Mouse (Mus musculus): Measurements from ENCODE around the gene Uvrag. TPM values are rescaled to one million over a fixed set of nuclear protein-coding genes. Genes with fewer than 3 reads are reported as not detected.

Uvrag gene
- polyA plus RNA-seq, 1 experiment from 2014 or later: 15.0 TPM

GRCm38 (mm10) chr7:98944986-98945385 is 196.0 kb downstream of the Uvrag start:
- Histone ChIP-seq H3K27ac (no peak overlapping the region), H3K4me1 (peaks cover 12% of the 10 kb centered on the region; the same call in 1 of the 2 replicates), H3K9me3 (no peaks in the 10 kb centered on the region), H3K4me2 (replicated peaks) (no peak overlapping the region), H3K36me3 (no peaks in the 10 kb centered on the region), H3K9ac (no peak overlapping the region), H3K27me3 (replicated peaks) (no peaks in the 10 kb centered on the region), H3K4me3 (no peak overlapping the region)
- no peak for ATAC-seq (ENCODE audit: low FRiP score, low read depth)
- 80% methylated on average over 3 of the region's 3 CpGs for WGBS

GRCm38 (mm10) chr7:98943687-98944086 is 197.3 kb downstream of the Uvrag start:
- H3K27ac ChIP-seq: no peak overlapping the region
- no peak for ATAC-seq (ENCODE audit: low FRiP score, low read depth)
- H3K27me3 ChIP-seq (replicated peaks): no peaks in the 10 kb centered on the region
- WGBS: 94% methylated on average over 5 of the region's 5 CpGs
- H3K9ac ChIP-seq: no peak overlapping the region
- H3K4me1 ChIP-seq: 0 out of 2 replicates have a peak, but pooled peaks cover 2% of the 10 kb centered on the region
- no peaks in the 10 kb centered on the region for H3K9me3 ChIP-seq
- H3K4me2 ChIP-seq (replicated peaks): no peak overlapping the region
- H3K4me3 ChIP-seq: no peak overlapping the region
- no peaks in the 10 kb centered on the region for H3K36me3 ChIP-seq

- Histone ChIP-seq H3K4me2 (replicated peaks) (no peak overlapping the region), H3K4me3 (no peak overlapping the region), H3K9ac (no peak overlapping the region), H3K36me3 (no peaks in the 10 kb centered on the region), H3K27me3 (replicated peaks) (no peaks in the 10 kb centered on the region), H3K4me1 (peaks cover 10% of the 10 kb centered on the region), H3K27ac (no peak overlapping the region), H3K9me3 (no peaks in the 10 kb centered on the region)
- WGBS: 70% methylated on average over 6 of the region's 6 CpGs
- ATAC-seq (ENCODE audit: low FRiP score, low read depth): no peak
Measured at GRCm38 (mm10) chr7:98942746-98943145, 198.2 kb downstream of the Uvrag start.

DNA sequence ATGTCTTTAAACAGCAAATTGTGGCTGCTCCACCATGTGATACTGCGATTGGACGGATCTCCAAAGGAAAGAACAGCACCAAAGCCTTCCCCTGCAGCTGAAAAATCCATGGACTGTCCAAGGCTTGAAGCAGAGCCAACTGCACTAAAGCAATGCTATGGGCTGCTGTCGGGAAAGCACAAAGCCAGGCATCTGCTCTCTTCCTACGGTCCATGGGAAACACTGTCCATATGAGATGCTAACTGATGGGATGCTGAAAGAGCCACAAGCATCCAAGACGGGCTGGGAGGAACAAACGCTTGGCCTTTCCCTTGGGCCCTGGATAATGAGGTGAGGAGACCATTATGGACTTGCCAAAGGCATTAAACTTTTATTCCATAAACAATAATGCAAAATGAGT is 201.7 kb downstream of the Uvrag start:
- no peak overlapping the region for H3K27ac ChIP-seq
- no peaks in the 10 kb centered on the region for H3K9me3 ChIP-seq
- 81% methylated on average over 6 of the region's 6 CpGs for WGBS
- no peak overlapping the region for H3K4me2 ChIP-seq (replicated peaks)
- peaks cover 17% of the 10 kb centered on the region for H3K4me1 ChIP-seq
- H3K36me3 ChIP-seq: no peaks in the 10 kb centered on the region
- H3K27me3 ChIP-seq (replicated peaks): no peaks in the 10 kb centered on the region
- no peak for ATAC-seq (ENCODE audit: low FRiP score, low read depth)
- H3K4me3 ChIP-seq: no peak overlapping the region
- no peak overlapping the region for H3K9ac ChIP-seq

DNA sequence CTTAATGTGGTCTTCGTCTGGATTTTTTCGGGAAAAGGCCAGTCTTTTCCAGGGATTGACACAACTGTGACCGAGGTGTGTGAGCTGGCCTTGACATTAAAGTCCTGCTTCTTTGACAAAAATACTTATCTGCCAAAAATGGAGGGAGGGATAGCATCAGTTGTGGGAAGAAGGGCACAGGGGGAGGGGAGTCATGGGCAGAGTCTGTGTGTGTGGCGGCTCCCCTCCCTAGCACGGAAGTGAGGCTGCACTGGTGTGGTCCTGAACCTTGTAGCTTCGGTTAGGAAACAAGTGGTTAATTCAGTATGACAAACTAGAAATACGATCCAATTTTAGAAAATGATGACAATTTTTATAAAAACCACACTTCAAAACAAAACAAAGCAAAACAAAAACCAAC is 202.3 kb downstream of the Uvrag start:
- Histone ChIP-seq H3K36me3 (no peaks in the 10 kb centered on the region), H3K4me2 (replicated peaks) (no peak overlapping the region), H3K9ac (no peak overlapping the region), H3K9me3 (no peaks in the 10 kb centered on the region), H3K4me1 (peaks cover 17% of the 10 kb centered on the region), H3K27ac (no peak overlapping the region), H3K27me3 (replicated peaks) (no peaks in the 10 kb centered on the region), H3K4me3 (no peak overlapping the region)
- ATAC-seq (ENCODE audit: low FRiP score, low read depth): no peak
- WGBS: 91% methylated on average over 7 of the region's 7 CpGs

GRCm38 (mm10) chr7:98937079-98937813 is 203.7 kb downstream of the Uvrag start:
- Histone ChIP-seq H3K4me2 (replicated peaks) (0 out of 2 replicates have a peak overlapping the region, but pooled peaks have one; percentile 12), H3K36me3 (no peaks in the 10 kb centered on the region), H3K4me1 (peaks cover 17% of the 10 kb centered on the region), H3K27me3 (replicated peaks) (no peaks in the 10 kb centered on the region), H3K9ac (no peak overlapping the region), H3K27ac (no peak overlapping the region), H3K4me3 (no peak overlapping the region), H3K9me3 (no peaks in the 10 kb centered on the region)
- no peak for ATAC-seq (ENCODE audit: low FRiP score, low read depth)
- 27% methylated on average over 20 of the region's 20 CpGs for WGBS

DNA sequence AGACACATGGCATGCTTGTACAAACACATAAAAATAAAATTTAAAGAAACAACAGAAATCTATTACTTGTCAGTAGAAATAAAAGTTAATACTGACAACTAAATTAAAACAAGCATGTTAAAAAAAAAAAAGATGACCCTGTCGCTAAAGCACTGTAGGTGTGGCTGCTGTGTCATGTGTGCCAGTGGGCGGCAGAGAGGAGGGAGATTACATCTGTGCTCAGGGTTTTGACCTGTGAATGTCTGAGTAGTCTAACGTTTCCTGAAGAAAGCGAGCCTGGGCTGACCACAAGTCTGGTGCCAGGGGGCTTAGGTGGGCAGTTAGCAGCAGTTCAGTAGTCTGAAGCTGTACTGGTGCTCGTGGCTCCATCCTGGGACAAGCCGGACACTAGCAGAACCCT is 205.2 kb downstream of the Uvrag start:
- Histone ChIP-seq H3K9me3 (no peaks in the 10 kb centered on the region), H3K27ac (no peak overlapping the region), H3K4me3 (no peak overlapping the region), H3K4me1 (peaks cover 17% of the 10 kb centered on the region), H3K9ac (no peak overlapping the region), H3K27me3 (replicated peaks) (no peaks in the 10 kb centered on the region), H3K4me2 (replicated peaks) (no peak overlapping the region), H3K36me3 (no peaks in the 10 kb centered on the region)
- 85% methylated on average over 6 of the region's 6 CpGs for WGBS
- ATAC-seq (ENCODE audit: low FRiP score, low read depth): no peak

DNA sequence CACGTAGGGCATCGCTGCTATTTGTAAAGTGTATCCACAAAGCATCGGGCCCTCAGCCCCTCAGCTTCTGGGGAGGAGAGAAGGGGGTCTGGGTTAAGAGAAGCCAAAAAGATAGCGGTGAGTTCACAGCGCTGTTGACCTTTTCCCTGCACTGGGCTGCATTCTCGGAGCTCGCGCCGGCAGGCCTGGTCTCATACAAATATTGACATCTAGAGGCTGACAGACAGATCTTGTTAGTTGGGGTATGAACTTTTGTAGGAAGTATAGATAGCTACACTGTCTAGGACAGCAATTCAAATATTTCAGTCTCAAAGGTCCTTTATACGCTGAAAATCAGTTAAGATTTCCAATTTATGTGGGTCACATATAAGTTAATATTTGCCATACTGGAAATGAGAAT is 205.7 kb downstream of the Uvrag start:
- Histone ChIP-seq H3K4me2 (replicated peaks) (no peak overlapping the region), H3K4me1 (peaks cover 17% of the 10 kb centered on the region), H3K9ac (no peak overlapping the region), H3K36me3 (no peaks in the 10 kb centered on the region), H3K9me3 (no peaks in the 10 kb centered on the region), H3K4me3 (no peak overlapping the region), H3K27ac (no peak overlapping the region), H3K27me3 (replicated peaks) (no peaks in the 10 kb centered on the region)
- 90% methylated on average over 10 of the region's 10 CpGs for WGBS
- no peak for ATAC-seq (ENCODE audit: low FRiP score, low read depth)

GRCm38 (mm10) chr7:98928336-98929025 is 212.5 kb downstream of the Uvrag start:
- Histone ChIP-seq H3K9me3 (no peaks in the 10 kb centered on the region), H3K9ac (no peak overlapping the region), H3K4me1 (peaks cover 15% of the 10 kb centered on the region), H3K27me3 (replicated peaks) (no peaks in the 10 kb centered on the region), H3K36me3 (no peaks in the 10 kb centered on the region), H3K27ac (no peak overlapping the region), H3K4me3 (no peak overlapping the region), H3K4me2 (replicated peaks) (no peak overlapping the region)
- WGBS: 68% methylated on average over 7 of the region's 7 CpGs
- ATAC-seq (ENCODE audit: low FRiP score, low read depth): no peak

DNA sequence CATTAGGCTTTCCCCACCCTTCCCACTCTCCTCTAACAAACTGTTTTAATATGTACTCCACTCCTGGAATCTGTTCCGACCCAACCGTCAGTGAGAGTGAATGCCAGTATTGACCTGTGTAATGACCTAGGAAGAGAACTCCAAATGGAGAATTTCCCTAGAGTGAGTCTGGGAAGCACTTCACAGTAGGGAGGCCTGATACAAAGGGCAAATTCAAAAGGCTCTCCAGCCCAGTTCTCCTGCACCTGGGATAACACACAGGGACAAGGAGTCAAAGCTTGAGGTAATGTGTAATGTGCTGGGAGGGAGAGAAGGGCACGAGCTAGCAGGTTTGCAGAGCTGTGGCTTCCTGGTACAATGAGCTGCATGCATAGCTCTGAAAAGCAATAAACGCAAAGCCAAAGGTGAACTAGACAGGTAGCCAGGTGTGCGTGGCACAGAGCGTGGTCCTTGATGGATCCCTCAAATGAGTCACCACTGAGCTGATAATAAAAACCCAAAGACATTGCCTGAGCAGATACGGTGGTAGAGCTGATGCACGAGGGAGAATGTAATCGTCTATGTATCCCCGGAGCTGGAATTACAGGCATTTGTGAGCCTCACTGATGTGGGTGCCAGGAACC is 213.9 kb downstream of the Uvrag start:
- Histone ChIP-seq H3K36me3 (no peaks in the 10 kb centered on the region), H3K27me3 (replicated peaks) (no peaks in the 10 kb centered on the region), H3K4me1 (peaks cover 15% of the 10 kb centered on the region), H3K4me2 (replicated peaks) (no peak overlapping the region), H3K9ac (no peak overlapping the region), H3K27ac (no peak overlapping the region), H3K4me3 (no peak overlapping the region), H3K9me3 (no peaks in the 10 kb centered on the region)
- no peak for ATAC-seq (ENCODE audit: low FRiP score, low read depth)
- 73% methylated on average over 10 of the region's 10 CpGs for WGBS

DNA sequence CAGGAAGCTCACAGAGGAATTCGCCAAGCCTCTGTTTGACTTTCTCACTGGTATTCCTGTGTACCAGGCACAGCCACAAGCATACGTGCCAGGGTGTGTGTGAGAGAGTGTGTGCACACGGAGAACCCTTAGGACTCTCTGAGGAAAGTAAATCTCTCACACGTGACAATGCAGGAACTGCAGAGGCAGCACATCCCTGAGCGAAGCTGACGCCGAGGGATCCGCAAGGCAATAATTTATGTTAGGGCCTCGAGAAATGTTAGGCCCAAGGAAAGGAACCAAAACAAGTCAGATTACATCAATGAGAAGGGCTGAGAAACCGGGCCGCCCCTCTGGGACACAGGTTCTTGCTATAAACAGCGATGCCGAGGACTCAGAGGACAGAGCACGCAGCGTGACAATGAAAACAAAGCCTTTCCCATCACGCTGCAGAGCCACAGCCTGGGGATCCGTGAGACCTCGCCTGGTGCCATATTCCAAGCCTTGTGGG is 216.5 kb downstream of the Uvrag start:
- Histone ChIP-seq H3K9ac (0 out of 2 replicates have a peak overlapping the region, but pooled peaks have one; percentile 5), H3K4me2 (replicated peaks) (peak overlapping the region; percentile 47), H3K27me3 (replicated peaks) (no peaks in the 10 kb centered on the region), H3K4me1 (peaks cover 15% of the 10 kb centered on the region), H3K4me3 (no peak overlapping the region), H3K27ac (peak overlapping the region; percentile 66; the same call in 1 of the 2 replicates), H3K36me3 (no peaks in the 10 kb centered on the region), H3K9me3 (no peaks in the 10 kb centered on the region)
- peak; percentile 72 for ATAC-seq (ENCODE audit: low FRiP score, low read depth)
- WGBS: 18% methylated on average over 18 of the region's 18 CpGs

GRCm38 (mm10) chr7:98922984-98923383 is 218.0 kb downstream of the Uvrag start:
- no peak for ATAC-seq (ENCODE audit: low FRiP score, low read depth)
- no peak overlapping the region for H3K4me2 ChIP-seq (replicated peaks)
- no peaks in the 10 kb centered on the region for H3K36me3 ChIP-seq
- H3K27me3 ChIP-seq (replicated peaks): no peaks in the 10 kb centered on the region
- no peak overlapping the region for H3K9ac ChIP-seq
- H3K9me3 ChIP-seq: no peaks in the 10 kb centered on the region
- H3K4me1 ChIP-seq: peaks cover 12% of the 10 kb centered on the region
- H3K4me3 ChIP-seq: no peak overlapping the region
- 89% methylated on average over 5 of the region's 5 CpGs for WGBS
- no peak overlapping the region for H3K27ac ChIP-seq

All from neural tube, embryonic 12.5 days (tissue).